Mouse (Mus musculus): ENCODE measurements around the gene En1. TPM values are rescaled to one million over a fixed set of nuclear protein-coding genes. Genes with fewer than 3 reads are reported as not detected.

The En1 gene
- polyA plus RNA-seq, 1 experiment from 2014 or later, result 9.3 TPM

DNA sequence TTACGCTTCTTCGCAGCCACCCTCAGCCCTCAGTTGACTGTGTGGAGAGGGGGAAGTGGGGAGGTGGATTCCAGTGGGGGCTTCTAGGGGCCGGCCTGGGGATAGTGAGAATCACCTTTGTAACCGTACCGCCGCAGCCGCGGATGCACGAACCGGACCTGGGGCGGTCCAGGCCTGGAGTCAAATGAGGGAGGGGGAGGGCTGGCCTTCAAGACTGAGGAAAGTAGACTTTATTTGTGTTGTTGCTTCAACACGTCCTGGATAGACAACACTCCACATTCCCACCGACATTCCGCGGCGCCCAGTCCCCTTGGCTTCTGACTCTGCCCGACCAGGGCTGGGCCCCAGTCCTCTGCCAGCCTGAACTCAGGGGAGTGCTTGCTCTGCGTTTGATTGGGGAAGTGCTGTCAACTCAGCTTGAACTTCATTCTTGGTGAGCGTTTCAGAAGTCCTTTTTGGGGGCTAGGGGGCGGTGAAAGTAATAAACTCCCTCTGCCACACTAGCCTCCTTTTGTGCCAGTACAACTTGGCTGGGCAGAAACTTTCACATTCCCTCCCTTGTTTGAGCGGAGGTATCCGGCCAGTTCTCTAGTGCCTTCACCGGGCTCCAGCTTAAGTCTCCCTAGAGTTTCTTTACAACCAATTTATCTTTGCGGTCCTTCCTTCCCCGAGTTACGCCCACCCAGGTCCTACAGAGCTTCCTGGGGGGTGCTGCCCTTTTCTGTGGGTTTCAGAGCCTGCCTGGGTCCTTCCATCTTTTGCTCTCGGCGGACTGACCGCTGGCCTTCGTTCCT is 12.3 kb downstream of the En1 start:
- Histone ChIP-seq H3K27me3 (replicated peaks) (peaks cover 95% of the 10 kb centered on the region), H3K9ac (no peak overlapping the region), H3K27ac (no peak overlapping the region), H3K4me3 (no peak overlapping the region), H3K9me3 (no peaks in the 10 kb centered on the region), H3K4me2 (peak overlapping the region; percentile 21), H3K4me1 (peaks cover 7% of the 10 kb centered on the region), H3K36me3 (replicated peaks) (no peaks in the 10 kb centered on the region)
- no peak for ATAC-seq (replicated peaks)
- 5% methylated on average over 30 of the region's 30 CpGs for WGBS

DNA sequence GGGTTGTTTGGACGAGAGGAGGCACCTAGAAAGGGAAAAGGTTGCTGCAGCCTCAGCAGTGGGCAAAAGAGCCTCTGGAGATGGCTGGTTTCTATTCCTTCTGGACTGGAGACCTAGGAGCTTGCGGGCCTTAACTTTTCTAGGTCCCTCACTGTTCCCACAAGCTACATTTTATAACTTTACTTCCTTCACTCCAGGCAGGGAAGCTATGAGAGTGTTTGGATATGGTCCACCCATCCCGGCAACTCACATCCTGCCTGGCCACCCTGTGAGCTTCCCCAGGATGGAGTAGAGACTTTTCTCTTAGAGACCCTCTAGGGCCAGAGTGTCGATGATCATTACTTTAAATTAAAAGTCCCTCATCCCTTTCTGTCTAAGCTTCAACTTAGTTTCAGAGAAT is 13.3 kb downstream of the En1 start:
- Histone ChIP-seq H3K9me3 (no peaks in the 10 kb centered on the region), H3K27ac (no peak overlapping the region), H3K9ac (no peak overlapping the region), H3K4me2 (no peak overlapping the region), H3K27me3 (replicated peaks) (peaks cover 95% of the 10 kb centered on the region), H3K4me3 (no peak overlapping the region), H3K4me1 (no peaks in the 10 kb centered on the region), H3K36me3 (replicated peaks) (no peaks in the 10 kb centered on the region)
- no peak for ATAC-seq (replicated peaks)
- WGBS, result 7% methylated on average over 4 of the region's 4 CpGs

DNA sequence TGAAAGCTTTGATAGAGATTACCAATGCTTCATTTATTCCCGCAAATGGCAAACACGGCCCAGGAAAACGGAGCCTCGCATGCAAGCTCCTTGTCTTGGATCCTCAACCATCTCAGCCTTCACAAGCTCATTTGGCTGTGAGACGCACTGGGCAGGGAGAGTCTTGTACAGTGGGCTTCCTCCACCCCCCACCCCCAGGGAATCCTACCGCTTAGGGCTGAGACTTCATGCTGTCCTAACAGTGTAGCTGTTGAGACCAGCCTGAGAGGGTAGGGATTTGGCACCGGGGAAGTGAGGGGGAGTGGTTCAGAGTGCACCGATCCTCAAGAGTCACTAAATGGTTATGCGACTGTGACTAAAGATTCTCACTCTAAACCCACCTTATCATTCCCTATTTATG is 13.7 kb downstream of the En1 start:
- Histone ChIP-seq H3K4me1 (no peaks in the 10 kb centered on the region), H3K27ac (no peak overlapping the region), H3K4me3 (no peak overlapping the region), H3K4me2 (no peak overlapping the region), H3K9ac (no peak overlapping the region), H3K36me3 (replicated peaks) (no peaks in the 10 kb centered on the region), H3K9me3 (no peaks in the 10 kb centered on the region), H3K27me3 (replicated peaks) (peaks cover 91% of the 10 kb centered on the region)
- ATAC-seq (replicated peaks), result peak; percentile 55; the same call in 1 of the 2 replicates
- WGBS, result 5% methylated on average over 9 of the region's 9 CpGs

DNA sequence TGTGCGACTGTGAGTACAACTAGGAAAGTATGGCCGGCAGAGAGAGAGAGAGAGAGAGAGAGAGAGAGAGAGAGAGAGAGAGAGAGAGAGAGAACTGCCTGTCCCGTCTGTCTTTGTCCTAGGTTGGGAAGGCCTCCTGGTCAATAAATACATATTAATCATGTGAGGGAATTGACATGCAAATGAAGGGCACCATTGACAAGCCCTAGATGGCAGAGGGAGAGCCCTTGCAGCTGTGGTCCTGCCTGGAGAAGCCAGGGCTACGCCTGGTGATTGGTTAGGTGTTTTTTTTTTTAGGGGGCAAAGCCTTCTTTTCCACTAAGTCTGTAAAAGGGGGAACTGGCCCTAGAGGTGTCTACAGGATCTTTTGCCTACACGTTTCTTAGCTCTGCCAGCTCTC is 19.2 kb downstream of the En1 start:
- Histone ChIP-seq H3K27ac (no peak overlapping the region), H3K27me3 (replicated peaks) (peaks cover 55% of the 10 kb centered on the region), H3K4me2 (no peak overlapping the region), H3K9me3 (no peaks in the 10 kb centered on the region), H3K9ac (no peak overlapping the region), H3K36me3 (replicated peaks) (no peaks in the 10 kb centered on the region), H3K4me1 (no peaks in the 10 kb centered on the region), H3K4me3 (no peak overlapping the region)
- ATAC-seq (replicated peaks), result peak; percentile 85
- 8% methylated on average over 4 of the region's 5 CpGs for WGBS

DNA sequence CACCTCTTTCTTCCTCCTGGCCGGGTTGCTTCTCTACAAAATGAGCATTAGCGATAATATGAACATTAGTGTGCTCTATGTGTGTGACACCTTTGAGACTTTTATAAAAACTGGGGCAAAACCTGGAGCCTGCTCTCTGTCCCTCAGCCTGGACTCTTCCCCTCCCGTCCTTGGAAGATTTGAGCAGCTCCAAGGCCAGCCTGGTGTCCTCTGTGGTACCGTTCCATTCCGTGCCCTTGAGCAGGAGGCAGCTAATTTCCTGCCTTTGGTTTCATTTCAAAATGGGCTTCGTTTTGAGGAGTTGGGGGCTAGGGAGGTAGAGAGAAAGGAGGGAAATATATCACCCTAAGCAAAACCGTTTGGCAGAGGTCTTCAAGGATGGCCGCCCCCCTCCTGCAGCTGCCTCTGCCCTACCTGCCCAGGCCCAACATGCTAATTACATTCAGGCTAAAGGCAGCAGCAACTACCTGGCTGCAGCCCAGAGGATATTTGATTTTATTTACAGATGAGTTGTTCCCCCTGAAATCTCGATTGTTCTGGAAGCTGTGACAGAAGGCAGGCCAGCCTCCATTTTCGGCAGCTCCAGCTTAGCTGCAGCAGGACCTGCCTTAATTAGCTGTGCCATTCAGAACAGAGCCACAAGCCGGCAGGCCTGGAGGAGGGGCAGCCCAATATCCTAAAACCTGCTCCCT is 24.9 kb downstream of the En1 start:
- peaks cover 16% of the 10 kb centered on the region for H3K27me3 ChIP-seq (replicated peaks)
- peak overlapping the region; percentile 69 for H3K27ac ChIP-seq
- peak; percentile 81 for ATAC-seq (replicated peaks)
- H3K4me2 ChIP-seq, result peak overlapping the region; percentile 14
- H3K36me3 ChIP-seq (replicated peaks), result no peaks in the 10 kb centered on the region
- WGBS, result 35% methylated on average over 11 of the region's 11 CpGs
- H3K9ac ChIP-seq, result no peak overlapping the region
- no peak overlapping the region for H3K4me3 ChIP-seq
- no peaks in the 10 kb centered on the region; the same call in 1 of the 2 replicates for H3K4me1 ChIP-seq
- H3K9me3 ChIP-seq, result no peaks in the 10 kb centered on the region

DNA sequence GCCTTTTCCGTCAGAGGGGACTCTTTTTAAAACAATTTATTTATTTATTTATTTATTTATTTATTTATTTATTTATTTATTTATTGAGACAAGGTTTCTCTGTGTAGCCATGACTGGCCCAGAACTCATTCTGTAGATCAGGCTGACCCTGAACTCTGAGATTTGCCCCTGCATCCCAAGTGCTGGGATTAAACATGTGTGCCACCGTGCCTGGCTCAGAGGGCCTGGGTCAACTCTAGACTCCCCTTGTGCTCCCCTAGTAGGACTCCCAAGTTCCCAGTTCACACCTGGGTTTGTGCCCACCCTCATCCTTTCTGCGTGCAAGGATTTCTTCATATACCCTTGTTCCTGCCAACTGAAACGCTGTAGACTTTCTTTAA is 25.4 kb downstream of the En1 start:
- Histone ChIP-seq H3K9ac (no peak overlapping the region), H3K36me3 (replicated peaks) (no peaks in the 10 kb centered on the region), H3K27me3 (replicated peaks) (peaks cover 12% of the 10 kb centered on the region), H3K4me1 (no peaks in the 10 kb centered on the region; the same call in 1 of the 2 replicates), H3K27ac (peak overlapping the region; percentile 69; the same call in 1 of the 2 replicates), H3K4me3 (no peak overlapping the region), H3K4me2 (no peak overlapping the region), H3K9me3 (no peaks in the 10 kb centered on the region)
- peak; percentile 64 for ATAC-seq (replicated peaks)
- WGBS, result 62% methylated on average over 4 of the region's 4 CpGs

DNA sequence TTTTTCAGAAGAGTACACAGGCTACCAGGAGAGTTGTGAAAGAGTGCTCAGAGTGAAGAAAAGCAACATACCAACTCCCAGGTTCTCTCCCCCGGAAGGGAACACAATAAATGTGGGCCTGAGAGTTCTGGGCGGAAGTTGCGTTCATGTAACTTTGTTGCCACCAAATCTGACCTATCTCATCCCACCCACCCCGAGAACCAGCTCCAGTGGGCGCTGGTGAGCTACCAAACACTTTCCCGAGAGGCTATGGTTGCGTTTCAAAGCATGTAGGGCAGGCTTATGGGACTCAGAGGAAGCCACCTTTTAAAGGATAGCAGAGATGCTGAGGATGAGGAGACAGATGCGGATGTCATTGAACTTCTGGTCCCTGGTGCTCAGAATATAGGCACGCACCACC is 26.6 kb downstream of the En1 start:
- Histone ChIP-seq H3K4me1 (no peaks in the 10 kb centered on the region; the same call in 1 of the 2 replicates), H3K4me3 (no peak overlapping the region), H3K36me3 (replicated peaks) (no peaks in the 10 kb centered on the region), H3K27ac (no peak overlapping the region), H3K9ac (no peak overlapping the region), H3K27me3 (replicated peaks) (peaks cover 10% of the 10 kb centered on the region), H3K9me3 (no peaks in the 10 kb centered on the region), H3K4me2 (no peak overlapping the region)
- no peak for ATAC-seq (replicated peaks)
- 52% methylated on average over 9 of the region's 9 CpGs for WGBS

DNA sequence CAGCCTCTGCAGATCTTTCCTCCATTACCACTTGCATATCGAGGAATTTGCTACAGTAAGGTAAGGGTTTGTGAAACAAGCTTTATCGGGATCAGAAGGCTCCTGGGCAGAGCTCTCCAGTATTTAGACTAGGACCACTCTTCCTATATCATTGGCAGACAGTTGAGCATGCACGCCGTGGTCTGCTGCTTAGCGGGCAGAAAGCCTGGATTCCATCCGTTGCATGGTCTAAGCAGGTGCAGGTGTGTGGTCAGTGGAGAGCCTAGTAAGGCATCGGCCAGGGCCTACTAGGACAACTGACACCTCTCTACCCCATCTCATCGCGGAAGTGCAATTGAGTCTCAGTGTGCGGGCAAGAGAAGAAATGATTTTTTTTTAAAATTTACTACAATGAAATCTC is 41.2 kb downstream of the En1 start:
- Histone ChIP-seq H3K4me3 (0 out of 2 replicates have a peak overlapping the region, but pooled peaks have one; percentile 15), H3K36me3 (replicated peaks) (no peaks in the 10 kb centered on the region), H3K9ac (no peak overlapping the region), H3K4me2 (peak overlapping the region; percentile 42), H3K27me3 (replicated peaks) (peaks cover 6% of the 10 kb centered on the region; the same call in 1 of the 2 replicates), H3K27ac (peak overlapping the region; percentile 35), H3K4me1 (peaks cover 19% of the 10 kb centered on the region), H3K9me3 (no peaks in the 10 kb centered on the region)
- peak; percentile 70 for ATAC-seq (replicated peaks)
- 5% methylated on average over 10 of the region's 10 CpGs for WGBS

DNA sequence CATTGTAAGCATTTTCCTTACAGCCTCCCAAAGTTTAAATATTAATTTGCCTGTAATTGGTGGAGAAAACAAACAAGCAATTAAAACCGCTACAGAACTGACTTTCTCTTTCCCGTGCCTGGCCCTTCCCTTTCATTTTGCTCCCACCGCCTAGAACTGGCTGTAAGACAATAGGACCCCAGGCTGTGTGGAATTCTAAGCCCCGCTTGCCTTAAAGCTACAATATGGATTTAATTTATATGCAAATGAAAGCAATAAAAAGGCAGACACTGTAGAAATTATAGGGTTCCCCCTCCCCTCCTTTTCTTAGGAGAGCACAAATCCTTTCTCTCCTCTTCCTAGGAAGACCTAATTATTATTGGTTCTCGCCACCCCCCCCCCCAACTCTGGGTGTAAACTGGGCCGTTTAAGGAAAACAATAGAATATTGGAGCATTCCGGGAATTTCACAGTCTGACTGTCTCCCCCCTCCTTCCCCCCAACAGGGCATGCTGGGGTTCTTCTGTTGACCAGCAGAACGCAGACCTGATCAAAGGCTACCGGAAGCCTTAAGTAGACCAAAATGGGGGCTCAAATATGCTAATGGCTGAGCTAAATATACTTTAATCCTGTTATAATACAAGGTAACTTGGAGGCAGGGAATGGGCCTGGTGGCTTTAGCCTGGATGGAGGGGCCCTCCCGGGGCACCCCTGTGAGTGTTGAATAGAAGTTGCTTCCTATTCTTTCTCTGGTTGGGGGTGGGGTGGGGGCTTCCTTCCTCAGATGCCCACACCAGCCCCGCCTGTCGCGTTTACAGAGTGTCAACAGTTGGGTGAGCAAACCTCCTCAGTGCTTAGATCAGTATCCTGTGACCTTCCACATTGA is 41.9 kb downstream of the En1 start:
- peak overlapping the region; percentile 15; the same call in 1 of the 2 replicates for H3K4me3 ChIP-seq
- H3K4me1 ChIP-seq, result peaks cover 19% of the 10 kb centered on the region
- no peaks in the 10 kb centered on the region for H3K36me3 ChIP-seq (replicated peaks)
- peaks cover 6% of the 10 kb centered on the region; the same call in 1 of the 2 replicates for H3K27me3 ChIP-seq (replicated peaks)
- 3% methylated on average over 12 of the region's 13 CpGs for WGBS
- H3K9me3 ChIP-seq, result no peaks in the 10 kb centered on the region
- peak overlapping the region; percentile 42 for H3K4me2 ChIP-seq
- peak; percentile 88 for ATAC-seq (replicated peaks)
- peak overlapping the region; percentile 35 for H3K27ac ChIP-seq
- no peak overlapping the region for H3K9ac ChIP-seq

DNA sequence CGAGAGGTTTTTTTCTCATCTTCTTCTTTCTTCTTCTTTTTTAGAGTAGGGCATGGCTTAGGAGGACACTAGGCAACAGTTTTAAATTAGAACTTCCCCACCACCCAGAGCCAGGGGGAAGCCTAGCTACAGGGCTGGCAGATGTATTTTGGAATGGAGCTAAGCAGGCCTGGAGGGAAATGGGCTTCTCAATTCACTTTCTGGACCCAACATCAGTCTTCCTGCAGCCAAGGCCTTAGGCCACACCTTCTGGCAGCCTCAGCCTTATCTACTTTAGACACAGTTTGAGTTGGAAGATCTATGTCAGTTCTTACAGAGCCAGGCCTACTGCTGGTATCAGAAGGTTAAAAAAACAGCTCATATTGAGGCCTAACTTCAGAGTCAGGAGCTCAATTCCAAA is 42.5 kb downstream of the En1 start:
- Histone ChIP-seq H3K4me2 (no peak overlapping the region), H3K4me3 (no peak overlapping the region), H3K9me3 (no peaks in the 10 kb centered on the region), H3K36me3 (replicated peaks) (no peaks in the 10 kb centered on the region), H3K4me1 (peaks cover 19% of the 10 kb centered on the region), H3K27ac (0 out of 2 replicates have a peak overlapping the region, but pooled peaks have one; percentile 10), H3K27me3 (replicated peaks) (peaks cover 6% of the 10 kb centered on the region; the same call in 1 of the 2 replicates), H3K9ac (no peak overlapping the region)
- WGBS, result 25% methylated on average over 1 of the region's 1 CpGs
- peak; percentile 24 for ATAC-seq (replicated peaks)

DNA sequence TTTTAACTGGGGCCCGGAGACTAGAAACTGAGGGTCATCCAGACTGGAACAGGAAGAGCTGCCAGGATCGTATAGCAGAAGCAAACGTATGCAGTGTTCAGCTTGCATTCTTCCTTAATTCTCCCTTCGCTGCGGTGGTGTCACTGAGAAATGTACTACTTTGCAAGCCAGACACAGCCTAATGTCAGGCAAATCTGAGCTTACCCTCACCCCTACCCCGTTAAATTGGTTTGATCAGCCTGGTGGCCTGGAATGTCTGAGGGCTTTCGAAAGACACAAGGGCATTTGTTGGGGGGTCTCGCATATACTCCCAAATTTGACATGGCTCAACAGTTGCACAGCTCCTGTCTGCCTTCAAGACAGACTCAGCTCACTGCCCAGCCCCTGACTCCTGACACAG is 47.9 kb downstream of the En1 start:
- Histone ChIP-seq H3K27me3 (replicated peaks) (no peaks in the 10 kb centered on the region), H3K36me3 (replicated peaks) (no peaks in the 10 kb centered on the region), H3K4me1 (no peaks in the 10 kb centered on the region), H3K27ac (no peak overlapping the region), H3K9ac (no peak overlapping the region), H3K4me3 (no peak overlapping the region), H3K4me2 (no peak overlapping the region), H3K9me3 (no peaks in the 10 kb centered on the region)
- 47% methylated on average over 8 of the region's 8 CpGs for WGBS
- no peak for ATAC-seq (replicated peaks)

DNA sequence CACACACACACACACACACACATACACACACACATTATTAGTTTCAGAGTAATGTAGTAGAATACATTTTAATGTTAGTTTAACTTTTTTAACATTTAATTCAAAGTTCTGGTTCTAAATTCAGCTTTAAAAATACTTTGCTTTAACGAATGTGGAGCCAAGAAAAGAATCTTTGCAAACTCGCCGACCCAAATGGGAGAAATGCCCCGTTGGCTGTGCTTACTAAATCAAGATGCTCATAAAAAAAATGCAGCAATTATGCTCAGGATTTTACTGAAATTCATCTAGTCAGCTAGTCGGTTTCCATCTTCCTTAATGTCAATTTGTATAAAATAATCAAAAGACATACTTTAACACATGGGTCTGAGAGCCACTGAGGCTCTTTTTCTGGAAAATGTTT is 49.8 kb downstream of the En1 start:
- Histone ChIP-seq H3K27me3 (replicated peaks) (no peaks in the 10 kb centered on the region), H3K9me3 (no peaks in the 10 kb centered on the region), H3K4me3 (no peak overlapping the region), H3K4me2 (no peak overlapping the region), H3K36me3 (replicated peaks) (no peaks in the 10 kb centered on the region), H3K27ac (no peak overlapping the region), H3K4me1 (no peaks in the 10 kb centered on the region), H3K9ac (no peak overlapping the region)
- ATAC-seq (replicated peaks), result no peak
- WGBS, result 86% methylated on average over 5 of the region's 5 CpGs
